Mouse (Mus musculus): Measurements from ENCODE around the gene Spred3.
"Not testable (repeated sequence)": the region's sequence is repeated elsewhere in the genome, so short reads cannot be mapped to it uniquely, and the experiment has no call there.

DNA sequence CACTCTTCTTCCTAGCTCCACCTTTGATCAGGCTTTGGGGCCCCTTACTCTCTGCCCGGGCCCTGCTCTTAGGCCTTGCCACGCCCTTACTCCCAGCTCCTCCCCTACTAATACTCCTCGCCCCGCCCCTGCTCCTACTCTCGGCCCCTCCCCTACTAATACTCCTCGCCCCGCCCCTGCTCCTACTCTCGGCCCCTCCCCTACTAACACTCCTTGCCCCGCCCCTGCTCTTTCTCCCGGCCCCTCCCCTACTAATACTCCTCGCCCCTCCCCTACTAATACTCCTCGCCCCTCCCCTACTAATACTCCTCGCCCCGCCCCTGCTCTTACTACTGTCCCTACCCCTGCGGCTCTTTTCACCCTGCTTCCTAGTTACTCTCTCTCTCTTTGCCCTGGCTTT lies 40.8 kb upstream of the Spred3 start:
- TF ChIP-seq GATA1 (IDR thresholded peaks at IDR 0.05; ENCODE audit: borderline replicate concordance, low read length); CTCF (IDR thresholded peaks at IDR 0.05; ENCODE audit: low read depth, low read length); TAL1 (conservative IDR thresholded peaks at IDR 0.05; ENCODE audit: low read depth, low read length): not testable (repeated sequence)

Data from G1E (cell line).